Mouse (Mus musculus): ENCODE results near the gene Krtap3-1.
A peak's percentile ranks its signal among the peaks of the same experiment; 100 is the strongest.
"Not testable (repeated sequence)": the region's sequence is repeated elsewhere in the genome, so short reads cannot be mapped to it uniquely, and the experiment has no call there.

Gene Krtap3-1

DNA sequence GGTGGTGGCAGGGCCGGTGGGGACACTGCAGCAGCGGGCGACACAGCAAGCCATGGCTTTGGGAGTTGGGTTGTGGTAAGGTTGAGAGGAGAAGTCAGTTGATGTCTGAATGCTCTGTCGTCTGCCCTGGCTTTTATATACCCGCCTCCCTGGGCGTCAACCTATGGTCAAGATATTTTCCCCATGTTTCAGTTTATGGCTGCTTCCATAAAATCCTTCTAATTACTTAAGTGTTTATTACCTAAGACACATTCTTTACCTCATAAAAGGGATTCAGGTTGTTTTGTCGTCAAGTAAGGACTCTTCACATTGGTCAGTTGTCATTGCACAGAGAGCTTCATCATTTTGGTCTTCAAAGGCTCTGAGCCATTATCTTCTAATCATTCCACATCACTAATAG is at the start of gene Krtap3-1:
Gene Krtap3-1, minus strand, starts transcription at position 101 of the 400 bp plus-strand sequence.
- DNase-seq (ENCODE audit: extremely low spot score, low spot score): no peak

DNA sequence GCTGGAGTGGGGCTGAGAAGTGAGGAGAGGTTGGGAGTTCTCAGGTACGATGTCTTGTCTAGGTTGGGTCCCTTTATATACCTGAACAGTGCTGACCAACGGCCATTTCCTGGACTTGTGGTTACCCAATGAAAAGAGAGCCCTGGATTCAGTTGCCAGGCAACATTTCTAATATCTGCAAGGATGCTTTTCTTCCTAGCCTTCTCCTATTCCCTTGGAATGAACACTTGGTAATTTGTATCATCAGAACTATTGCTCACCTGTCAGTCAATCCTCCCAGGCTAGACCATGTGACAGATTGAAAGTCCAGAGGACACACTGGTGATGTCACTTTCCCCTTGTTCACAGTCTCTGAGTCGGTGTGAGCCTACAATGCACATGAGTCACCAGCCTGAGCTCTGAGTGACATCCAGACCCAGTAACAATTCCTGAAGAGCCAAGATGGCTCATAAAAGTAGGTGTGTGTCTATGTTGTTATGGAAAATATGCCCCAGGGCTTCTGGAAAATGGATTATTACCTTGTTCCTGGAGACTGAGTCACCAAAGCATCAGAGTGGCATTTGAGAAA is 48.5 kb upstream of the Krtap3-1 start, which contains the start of gene Krtap2-4:
Gene Krtap2-4, minus strand, starts transcription at position 51 of the 568 bp plus-strand sequence.
- no peak for DNase-seq (ENCODE audit: extremely low spot score, low spot score)

DNA sequence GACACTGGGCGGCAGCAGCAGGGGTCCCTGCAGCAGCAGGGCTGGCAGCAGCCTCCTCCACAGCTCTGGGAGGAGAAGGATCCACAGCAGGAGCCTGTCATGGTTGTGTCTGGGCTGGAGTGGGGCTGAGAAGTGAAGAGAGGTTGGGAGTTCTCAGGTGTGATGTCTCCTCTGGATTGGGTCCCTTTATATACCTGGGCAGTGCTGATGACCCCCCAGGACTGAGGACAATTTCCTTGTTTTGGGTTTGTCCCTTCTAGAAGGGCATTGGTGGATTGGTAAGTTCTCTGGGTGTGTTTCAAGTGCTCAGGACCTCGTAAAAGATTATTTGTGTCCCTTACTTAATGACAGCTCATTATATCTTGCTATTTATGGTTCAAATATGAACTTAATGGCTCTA is 43.7 kb upstream of the Krtap3-1 start, which contains the start of gene Gm11937:
Gene Gm11937, minus strand, starts transcription at position 101 of the 400 bp plus-strand sequence.
- DNase-seq (ENCODE audit: extremely low spot score, low spot score): not testable (repeated sequence)

DNA sequence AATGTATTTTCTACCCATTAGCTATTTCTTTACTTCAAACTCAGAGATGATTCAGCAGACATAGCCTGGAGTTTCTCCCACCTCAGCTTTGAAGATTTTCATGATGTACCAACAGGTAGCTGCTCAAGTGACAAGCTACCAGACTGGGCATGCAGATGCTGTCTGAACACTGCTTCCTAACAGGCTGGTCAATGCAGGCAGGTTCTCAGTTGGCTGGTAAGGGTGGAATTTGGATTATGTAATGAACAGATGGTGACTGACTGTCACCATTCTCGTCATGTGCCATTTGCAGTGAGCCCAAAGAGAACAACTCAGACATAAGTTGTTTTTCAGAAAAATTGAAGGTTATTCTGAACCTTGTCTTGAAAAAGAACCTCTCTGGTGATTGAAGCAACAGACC is 42.7 kb upstream of the Krtap3-1 start:
- no peak for DNase-seq (ENCODE audit: extremely low spot score, low spot score)

DNA sequence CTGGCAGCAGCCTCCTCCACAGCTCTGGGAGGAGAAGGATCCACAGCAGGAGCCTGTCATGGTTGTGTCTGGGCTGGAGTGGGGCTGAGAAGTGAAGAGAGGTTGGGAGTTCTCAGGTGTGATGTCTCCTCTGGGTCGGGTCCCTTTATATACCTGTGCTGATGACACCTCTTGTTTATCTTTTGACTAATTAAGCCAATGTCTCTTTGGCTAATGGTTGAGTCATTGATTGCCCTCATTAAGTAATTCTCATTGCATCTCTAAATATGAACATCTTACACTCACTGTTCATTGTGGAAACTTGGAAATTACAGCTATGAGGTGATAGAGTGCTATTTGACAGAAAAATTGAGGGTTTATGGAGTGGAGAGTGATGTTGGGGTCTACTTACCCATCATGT is 36.8 kb upstream of the Krtap3-1 start, which contains the start of gene Gm11938:
Gene Gm11938, minus strand, starts transcription at position 101 of the 400 bp plus-strand sequence.
- DNase-seq (ENCODE audit: extremely low spot score, low spot score): not testable (repeated sequence)

DNA sequence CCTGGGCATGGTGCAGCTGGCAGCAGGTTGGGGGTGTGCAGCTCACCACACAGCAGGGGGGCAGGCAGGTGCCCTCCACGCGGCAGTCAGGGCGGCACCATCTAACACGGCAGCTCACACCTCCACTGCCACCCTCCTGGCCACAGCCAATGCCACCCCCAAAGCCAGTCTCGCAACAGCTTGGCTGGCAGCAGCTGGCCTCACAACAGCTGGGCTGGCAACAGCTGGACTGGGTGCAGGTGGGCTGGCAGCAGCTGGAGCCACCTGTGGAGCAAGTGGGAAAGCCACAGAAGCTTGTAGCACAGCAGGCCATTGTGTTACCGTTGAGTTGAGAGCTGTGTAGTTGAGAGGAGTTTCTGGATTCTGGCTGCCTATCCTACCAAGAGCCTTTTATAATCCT is 31.3 kb upstream of the Krtap3-1 start, which contains the start of gene Krtap9-3:
Gene Krtap9-3, minus strand, starts transcription at position 364 of the 400 bp plus-strand sequence.
- DNase-seq (ENCODE audit: extremely low spot score, low spot score): not testable (repeated sequence)

DNA sequence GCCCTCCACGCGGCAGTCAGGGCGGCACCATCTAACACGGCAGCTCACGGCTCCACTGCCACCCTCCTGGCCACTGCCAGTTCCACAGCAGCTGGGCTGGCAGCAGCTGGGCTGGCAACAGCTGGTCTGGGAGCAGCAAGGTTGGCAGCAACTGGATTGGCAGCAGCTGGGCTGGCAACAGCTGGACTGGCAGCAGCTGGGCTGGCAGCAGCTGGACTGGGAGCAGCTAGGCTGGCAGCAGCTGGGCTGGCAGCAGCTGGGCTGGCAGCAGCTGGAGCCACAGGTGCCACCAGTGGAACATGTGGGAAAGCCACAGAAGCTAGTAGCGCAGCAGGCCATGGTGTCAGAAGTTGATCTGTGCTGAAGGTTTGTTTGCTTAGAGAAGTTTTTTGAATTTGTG is 24.6 kb upstream of the Krtap3-1 start, which contains the start of gene Krtap1-3:
Gene Krtap1-3, minus strand, starts transcription at position 359 of the 400 bp plus-strand sequence.
- no peak for DNase-seq (ENCODE audit: extremely low spot score, low spot score)

DNA sequence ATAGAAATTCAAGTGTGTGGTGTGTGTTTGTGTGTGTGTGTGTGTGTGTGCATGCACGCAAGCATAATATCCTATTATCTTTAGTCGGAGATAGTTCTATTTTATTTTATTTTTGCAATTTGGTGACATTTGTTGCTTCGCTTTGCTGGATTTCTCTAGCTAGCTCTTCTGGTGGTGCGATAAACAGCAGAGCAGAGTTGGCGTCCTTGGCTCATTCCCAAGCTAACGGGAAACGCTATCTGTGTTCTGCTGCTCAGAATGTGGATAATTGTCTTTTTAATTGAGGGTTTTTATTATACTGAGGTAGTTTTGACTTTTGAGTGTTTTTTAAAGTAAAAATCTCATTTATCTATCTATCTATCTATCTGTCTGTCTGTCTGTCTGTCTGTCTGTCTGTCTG is 18.7 kb upstream of the Krtap3-1 start:
- no peak for DNase-seq (ENCODE audit: extremely low spot score, low spot score)

DNA sequence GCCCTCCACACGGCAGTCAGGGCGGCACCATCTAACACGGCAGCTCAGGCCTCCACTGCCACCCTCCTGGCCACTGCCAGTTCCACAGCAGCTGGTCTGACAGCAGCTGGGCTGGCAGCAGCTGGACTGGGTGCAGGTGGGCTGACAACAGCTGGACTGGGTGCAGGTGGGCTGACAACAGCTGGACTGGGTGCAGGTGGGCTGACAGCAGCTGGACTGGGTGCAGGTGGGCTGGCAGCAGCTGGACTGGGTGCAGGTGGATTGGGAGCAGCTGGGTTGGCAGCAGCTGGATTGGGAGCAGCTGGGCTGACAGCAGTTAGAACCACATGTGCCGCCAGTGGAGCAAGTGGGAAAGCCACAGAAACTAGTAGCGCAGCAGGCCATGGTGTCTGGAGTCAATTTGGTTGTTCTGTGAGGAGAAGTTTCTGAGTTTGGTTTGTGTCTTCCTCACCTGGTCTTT is 16.8 kb upstream of the Krtap3-1 start, which contains the start of gene Krtap1-4:
Gene Krtap1-4, minus strand, starts transcription at position 410 of the 460 bp plus-strand sequence.
- no peak for DNase-seq (ENCODE audit: extremely low spot score, low spot score)

DNA sequence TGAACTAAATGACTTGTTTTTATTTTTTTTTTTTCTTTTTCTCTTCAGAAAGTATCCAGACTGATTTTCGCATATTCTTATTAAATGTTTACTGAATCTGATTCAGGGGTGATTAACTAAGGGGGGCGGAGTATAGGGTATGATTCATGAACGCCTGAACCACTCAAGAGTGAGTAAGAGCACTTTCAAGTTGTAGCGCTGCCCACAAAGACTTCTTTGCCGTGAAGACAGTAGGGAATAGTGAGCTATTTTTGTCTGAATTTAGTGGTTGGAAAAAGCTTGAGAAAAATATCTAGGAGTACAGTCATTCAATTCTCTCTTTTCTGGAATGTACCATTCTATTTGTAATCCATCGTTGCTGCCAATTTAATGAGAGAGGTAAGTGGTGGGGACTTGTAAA is 15.1 kb upstream of the Krtap3-1 start:
- no peak for DNase-seq (ENCODE audit: extremely low spot score, low spot score)

DNA sequence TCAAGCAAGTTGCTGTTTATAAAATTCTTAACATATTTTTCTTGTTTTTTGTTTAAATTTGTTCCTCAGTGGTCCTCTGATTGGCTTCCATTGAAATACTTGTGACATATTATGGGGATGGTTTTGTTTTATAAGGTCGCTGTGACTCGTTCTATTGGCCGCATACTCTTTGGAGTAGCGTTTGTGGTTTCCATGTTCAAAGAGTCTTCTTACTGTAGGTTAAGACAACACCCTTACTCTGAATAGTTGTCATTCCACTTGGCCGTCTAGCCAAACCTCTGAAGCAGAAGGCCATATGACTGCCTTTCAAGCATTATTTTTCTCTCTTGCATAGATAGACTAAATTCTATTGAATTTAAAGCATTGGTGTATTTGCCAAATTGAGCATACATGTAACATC is 14.6 kb upstream of the Krtap3-1 start:
- no peak for DNase-seq (ENCODE audit: extremely low spot score, low spot score)

DNA sequence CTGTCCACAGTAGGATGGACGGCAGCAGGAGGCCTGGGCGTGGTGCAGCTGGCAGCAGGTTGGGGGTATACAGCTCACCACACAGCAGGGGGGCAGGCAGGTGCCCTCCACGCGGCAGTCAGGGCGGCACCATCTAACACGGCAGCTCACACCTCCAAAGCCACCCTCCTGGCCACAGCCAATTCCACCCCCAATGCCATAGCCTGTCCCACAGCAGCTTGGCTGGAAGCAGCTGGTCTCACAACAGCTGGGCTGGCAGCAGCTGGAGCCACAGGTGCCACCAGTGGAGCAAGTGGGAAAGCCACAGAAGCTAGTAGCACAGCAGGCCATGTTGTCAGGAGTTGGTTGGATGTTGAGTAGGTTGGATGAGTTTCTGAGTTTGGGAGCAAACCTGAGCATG is 14.2 kb upstream of the Krtap3-1 start, which contains the start of gene Krtap1-5:
Gene Krtap1-5, minus strand, starts transcription at position 381 of the 400 bp plus-strand sequence.
- no peak for DNase-seq (ENCODE audit: extremely low spot score, low spot score)

DNA sequence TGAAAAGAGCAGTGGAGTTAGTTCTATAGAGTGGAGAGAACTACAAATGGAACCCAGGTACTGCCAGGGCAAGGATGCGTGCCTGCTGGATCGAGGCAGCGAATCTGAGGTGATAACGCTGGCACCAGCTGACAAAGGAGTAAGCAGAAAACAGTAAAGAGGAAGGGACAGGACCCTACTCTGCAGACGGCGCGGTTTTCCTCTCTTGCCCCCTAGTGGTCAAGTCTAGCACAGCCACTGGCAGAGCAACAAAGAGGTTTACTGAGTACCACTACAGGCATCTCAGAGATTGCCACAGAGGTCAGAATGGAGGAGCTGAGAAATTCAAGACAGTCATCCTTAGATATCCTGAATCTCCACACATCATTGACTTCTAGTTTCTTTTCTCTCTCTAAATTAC is 7.7 kb upstream of the Krtap3-1 start:
- peak; percentile 80 for DNase-seq (ENCODE audit: extremely low spot score, low spot score)

DNA sequence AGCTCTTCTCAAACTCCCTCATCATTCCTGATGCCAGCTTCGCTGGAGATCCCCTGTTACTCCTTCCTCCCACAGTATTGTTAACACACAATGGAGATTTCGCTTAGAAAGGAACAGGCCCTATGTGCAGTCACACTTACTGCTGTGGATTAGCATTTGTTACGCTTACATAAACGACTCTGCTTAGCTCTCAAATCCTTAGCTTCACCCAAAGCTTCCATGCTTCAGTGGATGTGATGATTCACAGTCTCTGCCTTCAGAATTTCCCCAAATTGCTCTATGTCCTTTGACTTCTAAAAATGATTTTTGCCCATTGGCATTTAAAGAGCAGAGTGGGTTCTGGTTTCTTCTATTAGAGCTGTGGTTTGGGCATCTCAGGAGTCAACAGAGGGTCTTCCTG is 6.7 kb upstream of the Krtap3-1 start:
- no peak for DNase-seq (ENCODE audit: extremely low spot score, low spot score)

DNA sequence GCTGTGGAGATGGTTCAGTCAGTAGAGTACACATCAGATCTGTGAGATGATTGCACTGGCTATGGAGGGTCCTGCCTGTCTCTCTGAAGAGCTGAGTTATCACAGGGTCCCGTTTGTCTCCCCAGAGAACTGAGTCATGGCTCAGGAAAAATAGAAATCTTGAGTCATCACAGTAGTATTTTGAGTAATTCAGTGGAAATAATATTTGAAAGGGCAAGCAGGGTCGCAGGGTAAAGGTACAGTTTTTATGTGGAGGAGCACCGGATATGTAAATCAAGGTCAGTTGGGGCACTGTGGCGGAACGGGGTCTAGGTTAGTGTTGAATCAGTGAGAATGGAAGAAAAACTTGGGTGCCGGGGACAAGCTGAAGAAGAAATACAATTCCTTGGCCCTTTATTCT is 3.9 kb downstream of the Krtap3-1 start:
- DNase-seq (ENCODE audit: extremely low spot score, low spot score): no peak

DNA sequence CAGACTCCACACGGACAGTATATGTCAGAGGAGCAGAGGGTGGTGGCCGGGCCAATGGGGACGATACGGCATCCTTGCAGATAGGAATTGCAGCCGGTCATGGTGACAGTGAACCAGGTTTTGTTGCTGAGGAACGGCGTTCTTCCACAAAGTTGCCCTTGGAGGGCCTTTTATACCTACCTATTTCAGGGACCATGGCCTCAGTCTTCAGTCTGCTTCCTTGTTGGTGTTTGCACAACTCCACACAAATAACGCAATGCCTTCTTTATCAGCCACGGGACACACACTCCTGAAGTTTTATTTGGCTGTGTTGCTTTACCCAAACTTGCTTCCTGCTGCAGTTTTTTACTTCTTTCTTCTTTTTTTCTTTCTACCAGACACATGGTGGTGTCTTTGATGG is 7.1 kb downstream of the Krtap3-1 start, which contains the start of gene Gm11939:
Gene Gm11939, minus strand, starts transcription at position 101 of the 400 bp plus-strand sequence.
- DNase-seq (ENCODE audit: extremely low spot score, low spot score): no peak

DNA sequence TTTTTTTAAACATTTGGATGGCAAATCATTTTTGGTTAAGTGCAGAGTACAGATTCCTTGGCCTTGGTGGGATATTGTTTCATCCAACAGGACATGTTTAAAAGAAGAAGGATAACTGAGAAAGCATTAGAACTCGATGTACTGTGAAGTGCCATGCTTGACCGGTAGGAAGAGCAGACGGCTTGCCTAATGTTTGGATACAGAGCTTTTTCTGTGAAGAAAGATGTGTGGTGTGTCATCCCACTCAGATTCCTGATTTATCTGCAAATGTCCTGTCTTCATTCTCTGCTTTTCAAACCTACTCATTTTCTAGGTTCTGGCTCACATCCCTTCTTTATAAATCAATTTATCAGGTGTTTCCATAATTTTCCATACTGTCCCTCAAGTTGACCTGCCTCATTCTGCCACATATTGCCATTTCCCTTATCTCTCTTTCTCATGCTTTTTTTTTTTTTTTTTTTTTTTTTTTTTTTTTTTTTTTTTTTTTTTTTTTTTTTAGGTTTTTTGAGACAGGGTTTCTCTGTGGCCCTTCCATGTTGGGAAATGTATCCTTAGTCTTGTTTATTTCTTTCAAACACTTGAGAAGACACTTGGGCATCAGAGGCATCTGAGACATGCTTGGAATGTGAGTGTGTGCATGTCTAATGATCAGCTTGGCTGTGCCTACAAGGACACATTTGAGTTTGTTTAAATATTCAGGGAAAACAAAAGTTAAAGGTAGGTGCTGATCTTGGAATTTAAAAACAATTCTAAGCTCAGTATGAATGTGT is 8.3 kb downstream of the Krtap3-1 start:
- DNase-seq (ENCODE audit: extremely low spot score, low spot score): no peak

DNA sequence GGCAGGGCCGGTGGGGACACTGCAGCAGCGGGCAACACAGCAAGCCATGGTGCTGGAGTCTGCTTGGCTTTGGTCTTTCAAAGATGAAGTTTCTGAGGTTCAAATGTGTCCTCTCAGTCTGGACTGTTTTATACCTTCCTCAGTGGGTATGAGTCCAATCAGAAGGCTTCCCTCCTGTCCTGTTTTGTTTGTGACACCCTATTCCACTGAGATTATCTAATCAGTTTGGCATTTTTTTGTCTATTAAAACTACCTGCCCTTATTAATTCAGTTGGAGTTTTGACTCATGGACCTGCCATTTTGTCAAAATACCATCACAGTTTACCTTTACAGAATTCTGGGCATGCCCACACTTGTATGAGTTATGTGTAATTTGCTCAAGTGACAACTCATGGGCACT is 9.7 kb downstream of the Krtap3-1 start, which contains the start of gene Krtap3-2:
Gene Krtap3-2, minus strand, starts transcription at position 101 of the 400 bp plus-strand sequence.
- no peak for DNase-seq (ENCODE audit: extremely low spot score, low spot score)

DNA sequence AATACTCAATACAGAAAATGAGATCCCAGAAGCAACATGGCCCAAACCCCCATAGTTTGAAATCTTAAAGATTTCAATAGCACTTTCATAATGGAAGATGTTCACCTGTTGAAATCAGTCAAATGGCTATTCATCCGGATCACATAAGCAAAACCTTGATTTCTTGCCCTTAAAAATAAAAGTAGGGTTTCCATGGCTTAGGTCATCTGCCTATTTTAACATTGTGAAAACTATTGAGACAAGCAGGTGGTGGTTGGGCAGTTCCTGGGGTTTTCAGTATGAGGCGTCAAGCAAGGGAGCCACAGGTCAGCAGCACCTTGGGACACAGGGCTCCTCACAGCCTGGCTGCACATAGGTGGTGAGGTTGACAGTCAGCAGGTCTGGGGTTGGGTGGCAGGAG is 10.2 kb downstream of the Krtap3-1 start:
- no peak for DNase-seq (ENCODE audit: extremely low spot score, low spot score)

DNA sequence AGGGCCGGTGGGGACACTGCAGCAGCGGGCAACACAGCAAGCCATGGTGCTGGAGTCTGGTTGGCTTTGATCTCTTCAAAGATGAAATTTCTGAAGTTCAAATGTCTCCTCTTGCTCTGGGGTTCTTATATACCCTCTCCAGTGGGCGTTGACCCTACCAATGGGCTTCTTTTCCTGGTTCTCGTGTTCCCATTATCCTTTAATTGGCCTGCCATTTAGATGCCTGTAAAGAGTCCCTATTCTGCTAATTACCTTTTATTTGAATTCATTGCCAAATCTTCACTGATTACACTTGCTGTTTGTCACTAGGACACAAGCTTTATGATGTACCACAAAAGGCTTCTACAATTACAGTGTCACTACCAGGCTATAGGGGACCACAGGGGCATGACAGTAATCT is 15.7 kb downstream of the Krtap3-1 start, which contains the start of gene Krtap3-3:
Gene Krtap3-3, minus strand, starts transcription at position 101 of the 400 bp plus-strand sequence.
- DNase-seq (ENCODE audit: extremely low spot score, low spot score): no peak

DNA sequence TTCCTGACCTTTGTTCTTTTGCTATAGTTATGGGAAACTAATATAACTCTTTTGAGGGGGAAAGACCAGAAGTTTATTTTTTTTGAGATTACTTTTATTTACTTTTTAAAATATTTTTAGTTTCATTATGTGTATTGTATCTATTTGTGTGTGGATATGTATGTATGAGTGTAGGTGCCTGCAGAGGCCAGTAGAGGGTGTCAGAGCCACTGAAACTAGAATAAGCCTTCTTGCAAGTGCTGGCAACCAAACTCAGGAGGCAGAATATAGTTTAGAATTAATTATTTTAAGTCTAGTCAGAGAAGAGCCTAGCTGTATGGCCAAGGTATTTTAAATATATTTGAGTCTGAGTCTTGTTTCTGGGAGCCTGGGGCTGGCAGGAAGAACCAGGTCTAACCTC is 18.5 kb downstream of the Krtap3-1 start:
- no peak for DNase-seq (ENCODE audit: extremely low spot score, low spot score)

DNA sequence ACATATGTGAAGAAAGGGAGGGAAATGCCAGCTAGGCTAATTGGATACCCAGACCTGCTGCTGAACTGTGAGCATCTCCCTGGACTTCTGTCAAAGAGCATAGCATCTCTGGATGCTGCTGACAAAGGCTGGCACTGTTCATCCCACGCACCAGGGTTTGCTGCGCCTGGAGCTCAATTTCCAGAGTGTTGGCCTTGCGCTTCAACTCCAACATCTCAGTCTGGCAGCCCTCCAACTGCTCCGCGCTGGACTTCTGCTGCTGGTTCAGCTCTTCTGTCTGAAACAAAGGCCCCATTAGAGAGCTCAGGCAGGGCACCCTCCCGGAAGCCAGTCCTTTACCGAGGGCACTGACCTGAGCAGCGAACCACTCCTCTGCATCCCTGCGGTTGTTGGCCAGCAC is 26.7 kb downstream of the Krtap3-1 start:
- no peak for DNase-seq (ENCODE audit: extremely low spot score, low spot score)
